ENCODE assay signal across 15 mouse cellular contexts in the genomic region with DNA sequence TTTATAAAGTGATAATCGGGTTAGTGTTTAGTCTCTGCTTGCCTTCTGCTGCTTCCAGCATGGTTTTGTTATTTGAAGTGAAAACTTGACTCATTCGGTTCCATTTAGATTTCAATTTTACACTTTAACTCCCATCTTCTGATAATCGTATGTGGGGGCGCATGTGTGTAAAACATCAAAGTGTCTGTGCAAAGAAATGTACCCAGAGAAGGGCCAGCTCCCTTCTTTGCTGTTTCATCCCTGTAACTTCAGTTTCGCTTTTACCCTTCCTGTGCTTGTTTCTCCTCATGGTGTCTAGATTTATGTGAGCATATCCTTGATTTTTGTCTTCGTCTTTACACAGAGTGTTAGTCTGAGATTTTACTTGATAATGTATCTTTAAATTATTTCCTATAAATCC.
"Had no signal": no experiment of that assay in that cellular context is flagged by ENCODE, and none has a peak within 500 bp of the region (broad histone marks: within the 10 kb centered on the region; RNA-seq: fewer than 3 reads in every experiment).

No protein-coding gene starts in this region.

- ATAC-seq: intestine, embryonic 16.5 days; liver, embryonic 12.5 days; midbrain, embryonic 16.5 days had no signal

- H3K4me1 ChIP-seq: limb, embryonic 15.5 days had no signal

- H3K36me3 ChIP-seq: limb, embryonic 15.5 days; liver, embryonic 12.5 days; midbrain, embryonic 12.5 days had no signal

- DNase-seq: kidney, adult 8-10 months; kidney, postnatal 10 days; layer of hippocampus, adult 9-11 months; layer of hippocampus, postnatal 36 days; lung, embryonic 14.5 days; lung, postnatal 10 days; lung, postnatal 4 days; right cerebral cortex, adult 18-20 months; right cerebral cortex, postnatal 25 days; thymus, postnatal 36 days had no signal

- H3K4me3 ChIP-seq: limb, embryonic 15.5 days; liver, embryonic 12.5 days; midbrain, embryonic 12.5 days had no signal

- H3K27me3 ChIP-seq: limb, embryonic 15.5 days; liver, embryonic 12.5 days; midbrain, embryonic 12.5 days had no signal

- H3K9ac ChIP-seq: limb, embryonic 15.5 days; liver, embryonic 12.5 days; lung, embryonic 14.5 days; midbrain, embryonic 12.5 days had no signal

- H3K4me2 ChIP-seq: limb, embryonic 15.5 days; liver, embryonic 12.5 days; lung, embryonic 14.5 days; midbrain, embryonic 12.5 days had no signal

- H3K27ac ChIP-seq: limb, embryonic 15.5 days; liver, embryonic 12.5 days; midbrain, embryonic 12.5 days had no signal

- H3K9me3 ChIP-seq: limb, embryonic 15.5 days; liver, embryonic 12.5 days; midbrain, embryonic 12.5 days had no signal
